Mouse (Mus musculus) liver, adult 2 months (tissue): ENCODE measurements at regions not wholly inside any gene's neighbourhood (a gene's known extent, or its start where the extent isn't known, plus 50 kb on each side); places are given as distances from the start of the nearest gene placed in this dataset.

Source experiments
- CTCF ChIP-seq: fragments of 200-500 bp; IDR thresholded peaks from 2 replicates; pipeline ENCODE4 v1.5.1; 2011; ENCODE audit warnings: low read depth, low read length, control low read depth
- POLR2A ChIP-seq: fragments of 200-500 bp; IDR thresholded peaks from 2 replicates; pipeline ENCODE4 v1.6.1; 2011; ENCODE audit warnings: low read length, control low read depth; ENCODE audit not compliant: insufficient read depth; ENCODE audit errors: extremely low read depth

DNA sequence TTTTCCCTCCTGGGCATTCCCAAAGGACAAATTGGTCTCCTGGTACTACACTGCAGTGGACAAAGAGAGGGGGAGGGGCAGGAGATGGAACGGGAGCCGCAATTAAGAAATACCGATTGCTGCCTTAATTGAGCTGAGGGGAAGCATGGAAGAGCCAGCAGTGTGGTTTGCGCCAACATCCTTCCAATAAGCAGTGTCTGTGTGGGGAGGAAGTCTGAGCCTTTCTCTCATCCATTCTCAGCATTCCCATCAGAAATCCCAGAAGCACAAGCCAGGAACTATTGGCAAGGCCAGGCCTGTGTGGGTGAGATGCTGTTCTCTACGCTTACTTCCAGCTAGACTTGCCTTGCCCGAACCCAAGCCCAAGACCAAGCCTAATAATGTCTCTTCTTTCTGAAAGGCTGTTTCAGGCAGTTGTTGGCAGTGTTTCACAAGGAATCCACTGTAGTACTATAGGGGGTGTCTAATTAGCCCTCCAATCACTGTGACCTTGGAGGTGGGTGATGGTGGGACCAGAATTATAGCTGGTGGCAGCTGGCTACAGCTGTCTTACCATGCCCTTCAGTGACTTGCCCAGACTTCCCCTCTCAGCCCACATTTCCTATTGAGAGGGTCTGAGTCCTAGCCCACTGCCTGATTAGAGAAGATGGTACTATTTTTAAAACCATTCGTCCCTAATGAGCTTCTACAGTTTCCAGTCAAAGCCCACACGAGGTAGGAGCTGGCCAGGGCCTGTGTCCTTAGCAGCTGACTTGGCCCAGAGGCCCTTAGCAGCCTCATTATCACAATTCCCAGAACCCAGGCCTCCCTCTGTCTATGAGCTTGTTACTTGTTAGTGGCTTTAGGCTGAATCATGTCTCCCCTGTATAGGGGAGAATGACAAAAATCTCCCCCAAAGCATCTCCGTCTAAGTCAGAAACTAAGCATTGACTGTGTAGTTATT is 115.1 kb upstream of the Bdnf start:
- TF ChIP-seq CTCF (no peak), POLR2A (no peak)
